Mouse (Mus musculus): Measurements from ENCODE around the gene Rybp.

The Rybp gene

GRCm38 (mm10) chr6:100218541-100219341 lies 68.5 kb downstream of the Rybp start:
- peak; percentile 68 to 88 for DNase-seq

GRCm38 (mm10) chr6:100217507-100217906 lies 69.8 kb downstream of the Rybp start:
- no peak for DNase-seq

GRCm38 (mm10) chr6:100216945-100217344 lies 70.3 kb downstream of the Rybp start:
- no peak for DNase-seq

GRCm38 (mm10) chr6:100215809-100216208 lies 71.5 kb downstream of the Rybp start:
- DNase-seq, result no peak

- DNase-seq, result no peak
Observed at GRCm38 (mm10) chr6:100214132-100214913, 73.0 kb downstream of the Rybp start.

GRCm38 (mm10) chr6:100213596-100213995 lies 73.7 kb downstream of the Rybp start:
- DNase-seq, result peak in 1 of 2 experiments; percentile 57

- DNase-seq, result peak in 1 of 2 experiments; percentile 49
Observed at GRCm38 (mm10) chr6:100212820-100213219, 74.5 kb downstream of the Rybp start.

- DNase-seq, result peak in 1 of 2 experiments; percentile 43
Observed at GRCm38 (mm10) chr6:100211646-100212045, 75.6 kb downstream of the Rybp start.

- DNase-seq, result no peak
Observed at GRCm38 (mm10) chr6:100210517-100210916, 76.8 kb downstream of the Rybp start.

- DNase-seq, result peak in 1 of 2 experiments; percentile 59
Observed at GRCm38 (mm10) chr6:100206741-100207275, 80.5 kb downstream of the Rybp start.

GRCm38 (mm10) chr6:100206261-100206660 lies 81.0 kb downstream of the Rybp start:
- no peak for DNase-seq

- peak; percentile 64 to 79 for DNase-seq
Observed at GRCm38 (mm10) chr6:100204436-100204835, 82.8 kb downstream of the Rybp start.

- DNase-seq, result peak in 1 of 2 experiments; percentile 42
Observed at GRCm38 (mm10) chr6:100203492-100203891, 83.8 kb downstream of the Rybp start.

GRCm38 (mm10) chr6:100202091-100202490 lies 85.2 kb downstream of the Rybp start:
- no peak for DNase-seq

- peak; percentile 70 to 88 for DNase-seq
Observed at GRCm38 (mm10) chr6:100197102-100197501, 90.2 kb downstream of the Rybp start.

GRCm38 (mm10) chr6:100195870-100196409 lies 91.3 kb downstream of the Rybp start:
- DNase-seq, result peak; percentile 88 to 95

- no peak for DNase-seq
Observed at GRCm38 (mm10) chr6:100195091-100195490, 92.2 kb downstream of the Rybp start.

- DNase-seq, result no peak
Observed at GRCm38 (mm10) chr6:100193760-100194159, 93.5 kb downstream of the Rybp start.

GRCm38 (mm10) chr6:100192691-100193229 lies 94.5 kb downstream of the Rybp start:
- no peak for DNase-seq

GRCm38 (mm10) chr6:100190803-100191559 lies 96.3 kb downstream of the Rybp start:
- DNase-seq, result no peak

- no peak for DNase-seq
Observed at GRCm38 (mm10) chr6:100190310-100190709, 97.0 kb downstream of the Rybp start.

Measured in lung, postnatal 4 days (tissue).